In the genomic region with DNA sequence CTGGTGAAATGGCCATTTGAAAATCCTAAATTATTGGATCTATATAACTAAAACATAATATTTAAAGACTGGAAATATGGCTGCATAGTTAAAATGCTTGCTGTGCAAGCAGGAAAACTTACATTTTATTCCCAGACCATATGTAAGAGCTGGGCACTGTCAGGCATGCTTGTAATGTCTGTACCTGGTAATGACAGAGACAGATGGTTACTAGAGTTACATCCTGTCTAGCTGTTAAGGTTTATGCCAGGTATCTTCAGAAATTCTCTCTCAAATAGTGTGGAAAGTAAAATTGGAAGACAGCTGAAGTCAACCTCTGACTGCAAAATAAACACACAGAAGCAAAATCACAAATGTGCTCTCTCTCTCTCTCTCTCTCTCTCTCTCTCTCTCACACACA, we compare ENCODE assay signal across 18 mouse cellular contexts.
"Had no signal": no experiment of that assay in that cellular context is flagged by ENCODE, and none has a peak within 500 bp of the region (broad histone marks: within the 10 kb centered on the region; RNA-seq: fewer than 3 reads in every experiment).

No protein-coding gene starts in this region.

- H3K4me1 ChIP-seq: midbrain, embryonic 10.5 days; midbrain, embryonic 12.5 days; neural tube, embryonic 13.5 days; neural tube, embryonic 15.5 days had no signal

- H3K36me3 ChIP-seq: midbrain, embryonic 10.5 days; midbrain, embryonic 12.5 days; neural tube, embryonic 13.5 days; neural tube, embryonic 15.5 days had no signal

- H3K4me3 ChIP-seq: midbrain, embryonic 10.5 days; midbrain, embryonic 12.5 days; myocyte; neural tube, embryonic 13.5 days; neural tube, embryonic 15.5 days had no signal

- H3K4me2 ChIP-seq: lung, embryonic 14.5 days; midbrain, embryonic 12.5 days; neural tube, embryonic 13.5 days; neural tube, embryonic 15.5 days had no signal

- H3K9me3 ChIP-seq: midbrain, embryonic 10.5 days; midbrain, embryonic 12.5 days; neural tube, embryonic 13.5 days; neural tube, embryonic 15.5 days had no signal

- H3K27ac ChIP-seq: midbrain, embryonic 10.5 days; midbrain, embryonic 12.5 days; neural tube, embryonic 13.5 days; neural tube, embryonic 15.5 days had no signal

- DNase-seq: lung, embryonic 14.5 days; lung, postnatal 10 days; lung, postnatal 4 days; midbrain, embryonic 14.5 days; retina, postnatal 1 day; right cerebral cortex, adult 18-20 months; right cerebral cortex, postnatal 25 days; right cerebral cortex, postnatal 4 days; spleen, adult 18-20 months; thymus, adult 18-20 months; thymus, postnatal 14 days; thymus, postnatal 4 days had no signal

- H3K27me3 ChIP-seq: midbrain, embryonic 12.5 days; neural tube, embryonic 13.5 days; neural tube, embryonic 15.5 days had no signal

- ATAC-seq: midbrain, embryonic 16.5 days had no signal

- H3K9ac ChIP-seq: lung, embryonic 14.5 days; midbrain, embryonic 12.5 days; neural tube, embryonic 13.5 days; neural tube, embryonic 15.5 days had no signal
